Mouse (Mus musculus) liver, postnatal 0 days (tissue): Measurements from ENCODE around the gene Kif1b.

ENCODE experiments used
- CTCF ChIP-seq: sonication (generic); IDR thresholded peaks from 2 replicates; pipeline ENCODE4 v1.5.1; 2016; ENCODE audit warnings: antibody characterized with exemption, low read depth
- EP300 ChIP-seq: IDR thresholded peaks from 2 replicates; pipeline ENCODE4 v1.6.1; 2016; ENCODE audit warnings: antibody characterized with exemption, low read depth, mild to moderate bottlenecking

DNA sequence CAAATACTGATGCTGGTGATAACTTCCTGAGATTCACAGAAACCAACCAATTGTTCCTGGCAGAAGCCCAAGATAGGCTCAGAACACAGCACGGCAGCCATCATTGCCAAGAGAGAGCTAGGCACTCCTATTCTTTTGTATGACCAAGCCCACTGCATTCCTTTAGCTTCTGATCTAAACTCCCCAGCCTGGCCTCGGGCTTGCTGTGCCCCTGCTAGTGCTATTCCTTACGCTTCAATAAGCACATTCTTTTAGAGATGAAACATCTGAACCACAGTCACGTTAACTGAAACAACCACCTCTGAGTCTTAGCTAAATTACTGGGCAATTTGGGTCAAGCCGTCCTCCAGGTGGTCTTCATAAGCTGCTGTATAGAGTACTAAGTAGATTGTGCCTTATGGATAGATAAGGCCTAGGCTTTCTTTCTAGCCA is 87.4 kb downstream of the Kif1b start:
- no peak for TF ChIP-seq CTCF
- no peak for TF ChIP-seq EP300
